Mouse (Mus musculus) liver, embryonic 14.5 days (tissue): ENCODE measurements around the gene Rab20.

Experiments
- CTCF ChIP-seq: IDR thresholded peaks from 2 replicates; pipeline ENCODE4 v1.5.1; 2016; ENCODE audit warnings: antibody characterized with exemption, low read depth, control low read depth
- EP300 ChIP-seq: IDR thresholded peaks from 2 replicates; pipeline ENCODE4 v1.6.1; 2016; ENCODE audit warnings: antibody characterized with exemption, low read depth

GRCm38 (mm10) chr8:11513247-11513646, 34.7 kb upstream of the Rab20 start:
- no peak for TF ChIP-seq CTCF
- TF ChIP-seq EP300 = no peak
